Mouse (Mus musculus): ENCODE results near the gene Slc39a3.

- TF ChIP-seq CTCF (IDR thresholded peaks at IDR 0.05; ENCODE audit: control insufficient read depth, insufficient read depth, insufficient replicate concordance, low read depth, low read length): no peak
- TF ChIP-seq POLR2A (IDR thresholded peaks at IDR 0.05; ENCODE audit: control insufficient read depth, low read depth, low read length): no peak
Measured at GRCm38 (mm10) chr10:81058896-81059295, 21.7 kb upstream of the Slc39a3 start.
